ENCODE assay signal across 10 mouse cellular contexts in the genomic region with DNA sequence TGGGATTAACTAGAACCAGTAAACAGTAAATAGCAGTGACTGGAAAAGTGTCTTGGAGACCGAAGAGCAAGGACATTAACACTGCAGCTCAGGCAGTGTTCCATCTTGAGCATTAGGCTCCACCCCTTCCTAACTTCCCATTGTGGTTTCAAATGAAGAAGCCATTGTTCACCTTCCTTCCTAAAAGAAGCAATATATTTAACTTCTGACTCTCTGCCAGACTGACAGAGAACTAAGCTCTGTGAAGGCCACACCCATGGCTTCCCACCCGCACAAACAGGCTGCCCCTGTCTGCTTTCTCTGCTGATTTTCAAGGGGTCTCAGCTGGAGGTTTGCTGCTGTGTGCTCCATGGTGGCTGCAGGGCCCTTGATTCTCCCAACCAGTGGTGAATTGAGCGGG.
A peak's percentile ranks its signal among the peaks of the same experiment; 100 is the strongest.
DNase-seq lines count a peak whose midpoint lies in the region; ATAC-seq and TF ChIP-seq lines count a peak whose summit lies in the region.
"Had no signal": no experiment of that assay in that cellular context is flagged by ENCODE, and none has a peak within 500 bp of the region (broad histone marks: within the 10 kb centered on the region; RNA-seq: fewer than 3 reads in every experiment).

No protein-coding gene starts in this region.

- H3K4me1 ChIP-seq in forebrain, embryonic 14.5 days (ENCODE audit: control insufficient read depth, insufficient read depth, low read length), result peaks cover 11% of the 10 kb centered on the region

- intact Hi-C loops in left cerebral cortex, adult 2 months (cut with DNase I), result loop anchor here (2.0 kb wide), 1 partner anchor 13 kb away; no protein-coding TSS in a partner anchor
- intact Hi-C loops in left cerebral cortex, postnatal 4 days (cut with DNase I), result no loop called here
- intact Hi-C loops in left cerebral cortex, postnatal 36 days (cut with DNase I), result no loop called here

- 28% methylated on average over 3 of the region's 3 CpGs for WGBS in forebrain, embryonic 14.5 days

- DNase-seq in left cerebral cortex, adult 2 months (ENCODE audit: extremely low spot score in 1 of 2, low spot score in 2 of 2), result no peak
- DNase-seq in left cerebral cortex, postnatal 4 days, result no peak
- peak; percentile 34 for DNase-seq in forebrain, embryonic 14.5 days (ENCODE audit: low spot score)
- peak; percentile 37 to 59 for DNase-seq in kidney, postnatal 25 days
- DNase-seq in skeletal muscle tissue, adult 2 months (ENCODE audit: low read depth, low spot score), result peak; percentile 44
- DNase-seq in cerebellum, postnatal 14 days, result no peak
- DNase-seq in frontal cortex, postnatal 25 days (ENCODE audit: low spot score in 2 of 2), result no peak
- no peak for DNase-seq in left cerebral cortex, postnatal 36 days (ENCODE audit: low spot score in 2 of 2)
- DNase-seq: liver, embryonic 13.5 days had no signal

- no peaks in the 10 kb centered on the region for H3K9me3 ChIP-seq in forebrain, embryonic 14.5 days (replicated peaks; ENCODE audit: control insufficient read depth, low read length)
- H3K9me3 ChIP-seq: liver, embryonic 13.5 days had no signal

- no peaks in the 10 kb centered on the region for H3K36me3 ChIP-seq in forebrain, embryonic 14.5 days (ENCODE audit: control insufficient read depth, insufficient read depth, low read length)
- H3K36me3 ChIP-seq: G1E; liver, embryonic 13.5 days had no signal

- no peak overlapping the region for H3K4me2 ChIP-seq in forebrain, embryonic 14.5 days (ENCODE audit: low read length)
- H3K4me2 ChIP-seq: liver, embryonic 13.5 days had no signal

- TF ChIP-seq CTCF in left cerebral cortex, adult 2 months (IDR thresholded peaks at IDR 0.05), result no peak

- peak; percentile 53 for ATAC-seq in forebrain, embryonic 14.5 days

- H3K9ac ChIP-seq in forebrain, embryonic 14.5 days (ENCODE audit: low read length), result no peak overlapping the region; the same call in 1 of the 2 replicates
- H3K9ac ChIP-seq: liver, embryonic 13.5 days had no signal

- no peaks in the 10 kb centered on the region for H3K27me3 ChIP-seq in forebrain, embryonic 14.5 days (replicated peaks; ENCODE audit: control insufficient read depth, insufficient read depth, low read length)
- H3K27me3 ChIP-seq: liver, embryonic 13.5 days had no signal

- H3K27ac ChIP-seq in left cerebral cortex, adult 2 months, result peak overlapping the region; percentile 47
- peak overlapping the region; percentile 21; the same call in 1 of the 2 replicates for H3K27ac ChIP-seq in forebrain, embryonic 14.5 days (ENCODE audit: low read depth, low read length)
- H3K27ac ChIP-seq: liver, embryonic 13.5 days had no signal

- H3K4me3 ChIP-seq in left cerebral cortex, adult 2 months, result no peak overlapping the region
- H3K4me3 ChIP-seq in forebrain, embryonic 14.5 days (ENCODE audit: low read depth, low read length), result no peak overlapping the region
- H3K4me3 ChIP-seq: liver, embryonic 13.5 days had no signal

Comparison
In these comparisons a context has a peak if more than half of its experiments do, and no peak if none do; other contexts are left out.
1. DNase-seq: peak in forebrain, embryonic 14.5 days (single experiment), kidney, postnatal 25 days (2 of 2) and skeletal muscle tissue, adult 2 months (single experiment); none in left cerebral cortex, adult 2 months (0 of 2), left cerebral cortex, postnatal 4 days (single experiment), cerebellum, postnatal 14 days (0 of 2), frontal cortex, postnatal 25 days (0 of 2) and left cerebral cortex, postnatal 36 days (0 of 2).